Mouse (Mus musculus) liver (tissue): ENCODE results near the gene Slc22a21.
A peak's percentile ranks its signal among the peaks of the same experiment; 100 is the strongest.
"Not testable (repeated sequence)": the region's sequence is repeated elsewhere in the genome, so short reads cannot be mapped to it uniquely, and the experiment has no call there.

Experiments
- DNase-seq: peaks from one replicate; pipeline ENCODE4 v3.0.0-alpha.2; 2020; ENCODE audit warnings: mixed read lengths

Gene Slc22a21

GRCm38 (mm10) chr11:53979788-53980621 lies at the start of gene Slc22a21:
Gene Slc22a21, minus strand, starts transcription at chr11:53980332.
- peak; percentile 93 for DNase-seq

- DNase-seq = no peak
Measured at GRCm38 (mm10) chr11:54028997-54029396, 48.9 kb upstream of the Slc22a21 start.

- DNase-seq = peak; percentile 95
Measured at GRCm38 (mm10) chr11:54028044-54028951, 48.2 kb upstream of the Slc22a21 start, which contains the start of gene Slc22a4. Gene Slc22a4, minus strand, starts transcription at chr11:54028090.

GRCm38 (mm10) chr11:54027131-54028043 lies 47.3 kb upstream of the Slc22a21 start:
- DNase-seq = peak; percentile 30

GRCm38 (mm10) chr11:54026491-54027041 lies 46.4 kb upstream of the Slc22a21 start:
- peak; percentile 89 for DNase-seq

GRCm38 (mm10) chr11:54021396-54022093 lies 41.4 kb upstream of the Slc22a21 start:
- DNase-seq = no peak

- no peak for DNase-seq
Measured at GRCm38 (mm10) chr11:54018893-54019732, 39.0 kb upstream of the Slc22a21 start.

GRCm38 (mm10) chr11:54017596-54017995 lies 37.5 kb upstream of the Slc22a21 start:
- no peak for DNase-seq

- DNase-seq = no peak
Measured at GRCm38 (mm10) chr11:54016051-54016450, 35.9 kb upstream of the Slc22a21 start.

GRCm38 (mm10) chr11:54012961-54013360 lies 32.8 kb upstream of the Slc22a21 start:
- no peak for DNase-seq

- DNase-seq = no peak
Measured at GRCm38 (mm10) chr11:54011255-54011654, 31.1 kb upstream of the Slc22a21 start.

GRCm38 (mm10) chr11:54008416-54008920 lies 28.3 kb upstream of the Slc22a21 start:
- no peak for DNase-seq

GRCm38 (mm10) chr11:54007717-54008116 lies 27.6 kb upstream of the Slc22a21 start:
- no peak for DNase-seq

GRCm38 (mm10) chr11:54006901-54007300 lies 26.8 kb upstream of the Slc22a21 start:
- no peak for DNase-seq

GRCm38 (mm10) chr11:54006362-54006761 lies 26.2 kb upstream of the Slc22a21 start:
- not testable (repeated sequence) for DNase-seq

GRCm38 (mm10) chr11:54004734-54005133 lies 24.6 kb upstream of the Slc22a21 start:
- peak; percentile 87 for DNase-seq

- no peak for DNase-seq
Measured at GRCm38 (mm10) chr11:54004221-54004620, 24.1 kb upstream of the Slc22a21 start.

- DNase-seq = peak; percentile 69
Measured at GRCm38 (mm10) chr11:54002761-54003717, 22.9 kb upstream of the Slc22a21 start.
